Mouse (Mus musculus): ENCODE results near the gene Acbd7.

Gene Acbd7

DNA sequence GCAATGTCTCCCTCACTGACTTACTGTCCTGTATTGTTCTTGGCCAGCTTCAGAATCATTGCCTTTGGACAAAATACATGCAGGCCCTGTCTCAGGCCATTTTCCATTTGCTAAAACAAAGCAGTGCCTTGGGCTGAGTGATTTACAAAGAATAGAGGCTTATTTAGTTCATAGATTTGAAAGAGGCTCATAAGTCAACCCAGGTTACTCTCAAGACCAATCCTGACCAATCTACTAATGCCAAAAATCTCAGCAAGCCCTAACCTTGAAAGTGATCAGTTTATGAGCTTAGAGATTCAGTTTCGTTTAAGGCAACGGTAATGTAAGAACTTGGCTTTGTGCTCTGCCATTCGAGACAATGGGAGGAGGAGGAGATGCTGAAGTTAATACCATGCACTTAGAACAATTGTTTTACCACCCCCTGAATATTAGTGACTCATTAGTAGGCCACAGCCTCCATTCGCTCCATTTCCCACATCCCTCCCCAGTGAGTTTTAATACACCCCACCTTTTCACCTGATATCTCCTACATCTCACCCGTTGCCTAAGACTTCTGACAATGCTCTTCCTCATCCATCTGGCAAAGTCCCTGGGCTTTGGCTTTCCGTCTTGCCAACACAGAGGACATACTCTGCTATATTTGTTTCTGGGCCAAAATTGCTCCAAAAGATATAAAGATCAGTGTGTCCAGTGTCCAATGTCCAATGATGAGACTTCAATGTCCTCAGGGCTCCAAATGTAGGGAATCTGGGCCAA lies 51.3 kb downstream of the Acbd7 start:
- no peak for DNase-seq (ENCODE audit: low spot score)
